Mouse (Mus musculus): ENCODE measurements around the gene Ddx18. TPM values are rescaled to one million over a fixed set of nuclear protein-coding genes. Genes with fewer than 3 reads are reported as not detected.
A peak's percentile ranks its signal among the peaks of the same experiment; 100 is the strongest.

Ddx18 gene
- polyA plus RNA-seq (2015; fragmentation: Nextera tagmentation; extraction: Ambion mirVana): 58.7 and 61.7 TPM in 2 replicates

- H3K9ac ChIP-seq: peak within 1 kb of the TSS; percentile 50
- H3K4me2 ChIP-seq: peak within 1 kb of the TSS; percentile 54
- H3K4me1 ChIP-seq: 0 out of 2 replicates have a peak, but pooled peaks cover 2% of the 10 kb centered on the region
- no peaks in the 10 kb centered on the region for H3K27me3 ChIP-seq (replicated peaks)
- WGBS: 6% methylated on average over 53 of the region's 53 CpGs
- peak within 1 kb of the TSS; percentile 81 for H3K4me3 ChIP-seq (replicated peaks)
- H3K36me3 ChIP-seq: peaks cover 17% of the 10 kb centered on the region
- H3K9me3 ChIP-seq: no peaks in the 10 kb centered on the region
- ATAC-seq (ENCODE audit: insufficient read depth, low FRiP score, low read depth): peak; percentile 97
- peak within 1 kb of the TSS; percentile 69 for H3K27ac ChIP-seq
These were observed at the start of gene Ddx18 for GRCm38 (mm10) chr1:121567521-121568489. Ddx18 (minus strand) TSS chr1:121567989.

- no peaks in the 10 kb centered on the region for H3K36me3 ChIP-seq
- H3K4me3 ChIP-seq (replicated peaks): no peak overlapping the region
- no peaks in the 10 kb centered on the region for H3K4me1 ChIP-seq
- no peaks in the 10 kb centered on the region for H3K27me3 ChIP-seq (replicated peaks)
- H3K27ac ChIP-seq: no peak overlapping the region
- no peak overlapping the region for H3K9ac ChIP-seq
- no peak overlapping the region for H3K4me2 ChIP-seq
- WGBS: 40% methylated on average over 7 of the region's 7 CpGs
- ATAC-seq (ENCODE audit: insufficient read depth, low FRiP score, low read depth): no peak
- no peaks in the 10 kb centered on the region for H3K9me3 ChIP-seq
These were observed 40.2 kb upstream of the Ddx18 start for GRCm38 (mm10) chr1:121608000-121608399.

GRCm38 (mm10) chr1:121605118-121605517 is 37.3 kb upstream of the Ddx18 start:
- Histone ChIP-seq H3K27ac (no peak overlapping the region), H3K27me3 (replicated peaks) (no peaks in the 10 kb centered on the region), H3K4me2 (no peak overlapping the region), H3K36me3 (no peaks in the 10 kb centered on the region), H3K9me3 (no peaks in the 10 kb centered on the region), H3K9ac (no peak overlapping the region), H3K4me1 (no peaks in the 10 kb centered on the region), H3K4me3 (replicated peaks) (no peak overlapping the region)
- no peak for ATAC-seq (ENCODE audit: insufficient read depth, low FRiP score, low read depth)
- 45% methylated on average over 6 of the region's 6 CpGs for WGBS

GRCm38 (mm10) chr1:121601893-121602292 is 34.1 kb upstream of the Ddx18 start:
- no peaks in the 10 kb centered on the region for H3K36me3 ChIP-seq
- H3K9me3 ChIP-seq: no peaks in the 10 kb centered on the region
- H3K27ac ChIP-seq: no peak overlapping the region
- no peak overlapping the region for H3K9ac ChIP-seq
- ATAC-seq (ENCODE audit: insufficient read depth, low FRiP score, low read depth): no peak
- no peak overlapping the region for H3K4me3 ChIP-seq (replicated peaks)
- WGBS: 86% methylated on average over 6 of the region's 6 CpGs
- no peak overlapping the region for H3K4me2 ChIP-seq
- H3K4me1 ChIP-seq: no peaks in the 10 kb centered on the region
- H3K27me3 ChIP-seq (replicated peaks): no peaks in the 10 kb centered on the region

- no peak for ATAC-seq (ENCODE audit: insufficient read depth, low FRiP score, low read depth)
- WGBS: 39% methylated on average over 1 of the region's 1 CpGs
- H3K9ac ChIP-seq: no peak overlapping the region
These were observed 33.3 kb upstream of the Ddx18 start for GRCm38 (mm10) chr1:121601084-121601483.

GRCm38 (mm10) chr1:121598421-121598820 is 30.6 kb upstream of the Ddx18 start:
- ATAC-seq (ENCODE audit: insufficient read depth, low FRiP score, low read depth): no peak
- 59% methylated on average over 3 of the region's 3 CpGs for WGBS
- H3K4me1 ChIP-seq: no peaks in the 10 kb centered on the region

More at GRCm38 (mm10) chr1:121601084-121601483, 33.3 kb upstream of the Ddx18 start:
- no peaks in the 10 kb centered on the region for H3K36me3 ChIP-seq
- no peak overlapping the region for H3K4me3 ChIP-seq (replicated peaks)
- no peak overlapping the region for H3K4me2 ChIP-seq
- no peaks in the 10 kb centered on the region for H3K9me3 ChIP-seq
- no peak overlapping the region for H3K27ac ChIP-seq
- no peaks in the 10 kb centered on the region for H3K27me3 ChIP-seq (replicated peaks)
- H3K4me1 ChIP-seq: no peaks in the 10 kb centered on the region

GRCm38 (mm10) chr1:121596951-121597625 is 29.3 kb upstream of the Ddx18 start:
- H3K4me2 ChIP-seq: no peak overlapping the region
- H3K4me1 ChIP-seq: no peaks in the 10 kb centered on the region
- H3K36me3 ChIP-seq: no peaks in the 10 kb centered on the region
- ATAC-seq (ENCODE audit: insufficient read depth, low FRiP score, low read depth): no peak
- 33% methylated on average over 4 of the region's 4 CpGs for WGBS
- no peak overlapping the region for H3K27ac ChIP-seq
- H3K9ac ChIP-seq: no peak overlapping the region
- no peaks in the 10 kb centered on the region for H3K27me3 ChIP-seq (replicated peaks)
- H3K9me3 ChIP-seq: no peaks in the 10 kb centered on the region
- no peak overlapping the region for H3K4me3 ChIP-seq (replicated peaks)

More at GRCm38 (mm10) chr1:121598421-121598820, 30.6 kb upstream of the Ddx18 start:
- Histone ChIP-seq H3K4me3 (replicated peaks) (no peak overlapping the region), H3K4me2 (no peak overlapping the region), H3K36me3 (no peaks in the 10 kb centered on the region), H3K9ac (no peak overlapping the region), H3K27ac (no peak overlapping the region), H3K27me3 (replicated peaks) (no peaks in the 10 kb centered on the region), H3K9me3 (no peaks in the 10 kb centered on the region)

GRCm38 (mm10) chr1:121584838-121585237 is 17.0 kb upstream of the Ddx18 start:
- WGBS: 46% methylated on average over 6 of the region's 6 CpGs
- H3K9me3 ChIP-seq: no peaks in the 10 kb centered on the region
- H3K4me3 ChIP-seq (replicated peaks): no peak overlapping the region
- H3K27ac ChIP-seq: no peak overlapping the region
- no peaks in the 10 kb centered on the region for H3K4me1 ChIP-seq
- no peak for ATAC-seq (ENCODE audit: insufficient read depth, low FRiP score, low read depth)
- H3K9ac ChIP-seq: no peak overlapping the region
- no peaks in the 10 kb centered on the region for H3K36me3 ChIP-seq
- H3K4me2 ChIP-seq: no peak overlapping the region
- no peaks in the 10 kb centered on the region for H3K27me3 ChIP-seq (replicated peaks)

GRCm38 (mm10) chr1:121581133-121581855 is 13.5 kb upstream of the Ddx18 start:
- no peak overlapping the region for H3K4me2 ChIP-seq
- WGBS: 73% methylated on average over 5 of the region's 5 CpGs
- ATAC-seq (ENCODE audit: insufficient read depth, low FRiP score, low read depth): no peak
- H3K36me3 ChIP-seq: no peaks in the 10 kb centered on the region
- H3K9me3 ChIP-seq: no peaks in the 10 kb centered on the region
- H3K4me1 ChIP-seq: no peaks in the 10 kb centered on the region
- H3K4me3 ChIP-seq (replicated peaks): no peak overlapping the region
- no peak overlapping the region for H3K27ac ChIP-seq
- no peak overlapping the region for H3K9ac ChIP-seq
- H3K27me3 ChIP-seq (replicated peaks): no peaks in the 10 kb centered on the region

GRCm38 (mm10) chr1:121577491-121577890 is 9.7 kb upstream of the Ddx18 start:
- Histone ChIP-seq H3K9me3 (no peaks in the 10 kb centered on the region), H3K4me1 (no peaks in the 10 kb centered on the region), H3K27ac (no peak overlapping the region), H3K9ac (no peak overlapping the region), H3K4me3 (replicated peaks) (no peak overlapping the region), H3K36me3 (no peaks in the 10 kb centered on the region), H3K4me2 (no peak overlapping the region), H3K27me3 (replicated peaks) (no peaks in the 10 kb centered on the region)
- ATAC-seq (ENCODE audit: insufficient read depth, low FRiP score, low read depth): no peak
- WGBS: 50% methylated on average over 1 of the region's 1 CpGs

GRCm38 (mm10) chr1:121570522-121570921 is 2.7 kb upstream of the Ddx18 start:
- WGBS: 82% methylated on average over 7 of the region's 7 CpGs
- ATAC-seq (ENCODE audit: insufficient read depth, low FRiP score, low read depth): no peak

More at GRCm38 (mm10) chr1:121570522-121570921, 2.7 kb upstream of the Ddx18 start:
- Histone ChIP-seq H3K9ac (no peak overlapping the region), H3K36me3 (no peaks in the 10 kb centered on the region), H3K27ac (no peak overlapping the region), H3K9me3 (no peaks in the 10 kb centered on the region), H3K4me3 (replicated peaks) (no peak overlapping the region), H3K4me1 (0 out of 2 replicates have a peak, but pooled peaks cover 2% of the 10 kb centered on the region), H3K4me2 (no peak overlapping the region), H3K27me3 (replicated peaks) (no peaks in the 10 kb centered on the region)

Data from stomach, embryonic 15.5 days (tissue).